Mouse (Mus musculus): Measurements from ENCODE around the gene E2f2.
A peak's percentile ranks its signal among the peaks of the same experiment; 100 is the strongest.

The E2f2 gene

GRCm38 (mm10) chr4:136145362-136145885 is 26.8 kb upstream of the E2f2 start:
- DNase-seq, result no peak

DNA sequence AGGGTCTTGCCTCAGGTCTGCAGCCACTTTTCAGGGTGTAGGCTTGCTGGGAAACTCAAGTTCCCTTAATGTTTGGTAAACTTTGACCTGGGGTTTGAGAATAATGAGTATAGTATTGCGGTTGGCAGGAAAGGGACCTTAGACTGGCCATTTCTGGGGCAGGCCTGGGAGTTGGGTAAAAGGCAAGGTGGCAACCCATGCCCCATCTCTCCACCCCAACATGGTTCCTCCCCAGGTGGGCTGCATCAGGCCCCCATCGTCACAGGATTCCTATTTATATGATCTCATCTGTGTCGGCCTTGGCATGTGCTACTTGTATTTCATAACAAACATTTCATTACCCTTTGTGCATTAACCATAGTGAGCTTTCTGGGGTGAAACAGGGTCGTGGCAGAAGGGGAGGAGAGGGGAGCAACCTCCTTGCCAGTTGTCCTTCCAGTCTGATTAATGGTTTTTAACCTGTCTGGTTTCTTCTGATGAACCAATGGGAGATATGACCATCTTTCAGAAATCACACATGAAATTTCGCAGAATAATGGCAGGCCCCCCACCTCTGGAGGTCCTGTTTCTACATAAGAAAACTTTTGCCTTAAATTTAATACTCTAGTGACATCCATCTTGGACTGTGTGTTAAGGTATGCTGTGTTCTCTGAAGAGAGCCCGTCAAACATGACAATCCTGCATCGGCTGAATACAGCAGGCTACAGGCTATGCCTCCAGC is 26.0 kb upstream of the E2f2 start:
- DNase-seq, result no peak

- DNase-seq, result no peak
Measured at GRCm38 (mm10) chr4:136146712-136147154, 25.5 kb upstream of the E2f2 start.

- peak; percentile 94 for DNase-seq
Measured at GRCm38 (mm10) chr4:136147436-136148135, 24.6 kb upstream of the E2f2 start.

DNA sequence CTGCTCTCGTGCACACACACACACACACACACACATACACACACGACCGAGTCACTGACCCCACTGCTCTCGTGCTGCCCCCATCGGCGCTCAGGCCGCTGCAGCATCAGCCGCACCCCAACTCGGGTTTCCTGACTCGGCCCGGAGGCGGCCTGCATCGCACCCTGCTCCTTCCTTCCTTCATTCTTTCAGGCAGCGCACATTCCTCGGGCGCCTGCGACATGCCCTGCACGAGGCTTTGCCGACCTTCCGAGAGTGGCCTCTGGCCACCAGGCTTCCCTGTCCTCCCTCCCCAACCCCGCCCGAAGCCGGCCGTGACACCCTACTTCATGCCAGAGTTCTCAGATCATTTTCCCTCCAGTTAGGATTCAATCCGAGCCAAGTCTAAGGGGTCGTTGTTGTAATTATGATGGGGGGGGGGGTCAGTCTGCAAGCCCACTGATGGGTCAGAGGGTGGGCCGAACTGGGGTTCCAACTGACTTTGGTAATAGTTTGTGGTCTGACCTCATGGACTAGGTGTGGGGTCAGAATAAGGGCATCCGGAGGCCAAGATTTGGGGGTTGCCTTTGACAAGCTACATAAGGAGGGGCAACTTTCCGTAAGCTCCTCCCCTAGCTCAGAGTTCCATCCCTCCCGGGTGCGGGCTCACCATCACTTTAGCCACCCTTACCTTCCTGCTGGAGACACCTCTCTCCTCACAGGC is 23.7 kb upstream of the E2f2 start:
- peak; percentile 81 for DNase-seq

DNA sequence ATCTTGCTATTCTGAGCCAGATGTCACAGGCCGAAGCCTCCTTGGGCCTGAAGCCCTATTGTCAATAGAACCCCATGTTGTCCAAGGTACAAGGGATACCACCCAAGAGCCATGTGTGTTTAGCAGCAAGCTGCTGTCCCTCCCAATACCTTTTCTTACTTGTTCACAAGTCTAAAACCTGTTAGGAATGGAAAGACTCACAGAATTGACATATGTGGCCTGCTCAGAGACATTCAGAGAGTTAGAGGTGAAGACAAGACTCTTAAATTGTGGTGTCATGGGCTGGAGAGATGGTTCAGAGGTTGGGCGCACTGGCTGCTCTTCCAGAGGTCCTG is 23.2 kb upstream of the E2f2 start:
- no peak for DNase-seq

DNA sequence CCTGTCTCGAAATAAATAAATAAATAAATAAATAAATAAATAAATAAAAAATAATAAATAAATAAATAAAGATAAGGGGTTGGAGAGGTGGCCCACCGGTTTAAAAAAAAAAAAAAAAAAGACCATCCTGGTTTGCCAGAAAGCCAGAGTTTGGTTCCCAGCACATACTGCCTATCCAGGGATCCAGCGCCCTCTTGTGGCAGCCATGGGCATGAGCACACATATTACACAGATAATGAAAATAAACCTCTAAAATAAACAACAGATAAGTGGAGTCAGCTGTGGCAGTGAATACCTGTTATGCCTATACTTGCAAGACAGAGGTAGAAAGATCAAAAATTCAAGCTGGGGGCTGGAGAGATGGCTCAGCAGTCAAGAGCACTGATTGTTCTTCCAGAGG is 22.5 kb upstream of the E2f2 start:
- peak; percentile 88 for DNase-seq

DNA sequence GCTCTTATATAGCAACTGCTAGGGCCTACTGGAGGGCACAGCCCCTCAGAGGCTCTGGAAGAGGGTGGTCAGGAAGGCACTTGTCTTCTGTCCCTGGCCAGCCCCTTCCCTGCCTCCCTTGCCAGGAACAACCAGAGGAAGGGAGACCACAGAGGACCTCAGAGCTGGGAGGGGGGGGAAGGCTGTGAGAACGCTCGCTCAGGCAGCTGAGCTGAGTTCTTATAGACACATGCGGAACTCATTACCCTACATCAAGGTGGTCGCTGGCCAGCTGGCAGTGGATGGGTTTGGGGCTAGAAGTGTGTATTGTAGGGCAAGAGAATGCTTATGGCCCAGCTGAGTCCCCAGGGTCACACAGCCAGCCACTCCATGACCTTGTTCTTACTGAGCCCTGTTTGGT is 21.6 kb upstream of the E2f2 start:
- DNase-seq, result peak; percentile 16

DNA sequence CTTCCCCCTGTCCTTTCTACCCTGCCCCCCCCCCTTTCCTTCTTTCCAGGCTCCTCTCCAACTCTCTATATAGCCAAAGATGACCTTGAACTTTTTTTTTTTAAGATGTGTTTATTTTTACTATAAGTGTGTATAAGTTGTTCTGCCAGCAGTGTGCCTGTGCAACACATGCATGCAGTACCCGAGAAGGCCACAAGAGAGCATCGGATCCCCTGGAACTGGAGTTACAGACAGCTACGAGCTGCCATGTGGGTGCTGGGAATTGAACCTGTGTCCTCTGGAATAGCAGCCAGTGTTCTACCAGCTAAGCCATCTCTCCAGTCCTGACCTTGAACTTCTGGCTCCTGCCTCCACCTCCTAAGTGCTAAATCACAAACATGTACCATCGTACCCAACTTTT is 19.4 kb upstream of the E2f2 start:
- DNase-seq, result peak; percentile 66

DNA sequence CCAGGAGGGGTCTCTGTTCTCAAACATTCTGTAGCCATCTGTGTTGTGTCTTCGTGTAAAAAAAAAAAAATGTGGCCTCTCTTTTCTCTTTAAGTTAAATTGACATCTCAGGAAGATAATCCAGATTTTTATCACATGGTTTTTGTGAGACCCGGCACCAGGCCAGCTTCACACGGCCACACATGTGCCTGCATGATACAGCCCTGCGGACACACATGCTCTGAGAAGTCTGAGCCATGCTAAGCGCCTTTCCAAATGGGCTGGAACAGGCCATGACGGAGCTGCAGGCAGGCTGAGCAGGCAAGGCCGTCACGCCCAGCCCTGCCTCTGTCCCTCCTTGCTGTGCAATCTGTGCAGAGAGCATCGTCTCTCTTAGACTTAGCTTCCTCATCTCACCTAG is 17.7 kb upstream of the E2f2 start:
- no peak for DNase-seq

DNA sequence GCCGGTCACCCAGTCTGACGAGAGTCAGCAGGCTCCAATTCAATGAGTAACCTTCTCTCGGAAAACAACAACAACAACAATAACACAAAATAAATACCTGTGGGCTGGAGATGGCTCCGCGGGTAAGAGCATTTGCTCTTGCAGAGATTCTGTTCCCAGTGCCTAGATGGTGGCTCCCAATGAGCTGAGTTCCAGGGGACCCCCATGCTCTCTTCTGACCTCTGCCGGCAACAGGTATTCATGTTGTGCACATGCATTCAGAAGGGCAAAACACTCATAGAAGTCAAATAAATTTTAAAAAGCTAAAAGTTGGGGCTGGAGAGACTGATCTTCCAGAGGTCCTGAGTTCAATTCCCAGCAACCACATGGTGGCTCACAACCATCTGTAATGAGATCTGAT is 13.7 kb upstream of the E2f2 start:
- peak; percentile 80 for DNase-seq

DNA sequence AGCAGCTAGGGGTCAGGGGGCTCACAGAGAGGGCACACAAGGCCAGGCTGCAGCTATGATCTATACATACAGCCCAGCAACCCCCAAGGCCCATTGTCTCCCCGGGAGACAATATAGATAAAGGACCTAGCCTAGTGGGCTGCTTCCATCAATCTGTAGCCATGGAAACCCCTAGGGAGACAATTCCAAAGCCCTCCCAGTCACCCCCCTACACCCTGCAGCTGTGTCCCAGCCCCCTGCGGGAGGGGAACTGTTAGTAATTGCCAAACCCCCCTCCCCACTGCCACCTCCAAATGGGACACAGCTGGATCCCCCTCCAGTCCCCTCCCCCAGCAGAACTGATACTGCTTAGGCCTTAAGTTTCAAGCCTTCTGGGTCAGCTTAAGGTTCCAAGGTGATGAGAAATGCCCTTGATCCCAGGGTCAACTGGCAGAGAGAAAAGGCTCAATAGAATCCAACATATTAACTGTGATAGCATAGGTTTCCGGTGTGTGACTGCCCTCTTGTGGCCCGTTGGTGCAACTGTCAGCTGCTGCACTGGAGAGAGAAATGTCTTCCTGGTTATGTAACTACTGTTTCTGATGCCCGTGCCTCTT is 12.3 kb upstream of the E2f2 start:
- peak; percentile 84 for DNase-seq

DNA sequence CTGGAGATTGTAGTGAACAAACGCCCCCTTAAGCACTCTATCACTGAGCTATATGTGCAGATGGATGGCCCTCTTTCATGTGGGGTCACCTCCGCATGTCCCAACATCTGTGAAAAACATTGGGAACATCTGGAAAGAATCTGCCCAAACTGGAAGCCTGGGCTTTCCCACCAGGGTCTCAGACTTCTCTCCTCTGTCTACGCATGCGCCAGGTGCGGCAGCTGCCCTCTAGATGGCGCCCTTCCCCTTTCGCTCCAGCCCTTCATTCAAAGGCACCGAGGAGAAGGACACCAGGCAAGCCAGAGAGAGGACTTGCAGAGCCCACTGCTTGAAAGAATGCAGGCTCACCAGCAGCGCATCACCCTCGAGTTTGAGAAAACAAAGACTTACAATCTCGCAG is 8.7 kb upstream of the E2f2 start:
- peak; percentile 95 for DNase-seq

GRCm38 (mm10) chr4:136164981-136165380 is 7.2 kb upstream of the E2f2 start:
- no peak for DNase-seq

GRCm38 (mm10) chr4:136167701-136168100 is 4.5 kb upstream of the E2f2 start:
- no peak for DNase-seq

GRCm38 (mm10) chr4:136170401-136170800 is 1.8 kb upstream of the E2f2 start:
- no peak for DNase-seq

GRCm38 (mm10) chr4:136171455-136171854 is 739 bp upstream of the E2f2 start:
- no peak for DNase-seq

DNA sequence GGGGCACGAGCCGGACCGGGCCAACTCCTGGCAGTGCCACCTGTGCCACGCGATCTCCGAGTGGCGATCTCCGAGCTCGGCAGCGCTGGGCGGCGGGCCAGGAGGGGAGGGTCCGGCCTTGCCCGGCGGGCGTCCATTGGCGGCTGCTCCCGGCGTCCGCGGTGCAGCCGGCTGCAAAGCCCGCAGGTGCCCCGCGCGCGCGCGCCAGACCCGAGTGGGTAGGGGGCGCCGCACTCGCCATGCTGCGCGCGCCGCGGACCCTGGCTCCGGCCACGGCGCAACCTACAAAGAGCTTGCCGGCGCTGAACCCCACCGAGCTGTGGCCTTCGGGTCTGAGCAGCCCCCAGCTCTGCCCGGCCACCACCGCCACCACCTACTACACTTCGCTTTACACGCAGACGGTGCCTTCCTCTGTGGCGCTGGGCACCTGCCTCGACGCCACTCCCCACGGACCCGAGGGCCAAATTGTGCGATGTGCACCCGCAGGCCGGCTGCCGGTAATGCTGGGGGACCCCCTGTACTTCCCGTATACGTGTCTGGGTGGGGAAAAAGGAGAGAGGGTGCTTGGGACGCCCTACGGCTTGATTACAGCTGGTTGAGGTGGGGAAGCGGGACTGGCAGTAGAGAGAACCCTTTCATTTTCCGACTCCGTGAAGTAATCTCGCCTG is 482 bp downstream of the E2f2 start:
- peak; percentile 66 for DNase-seq

DNA sequence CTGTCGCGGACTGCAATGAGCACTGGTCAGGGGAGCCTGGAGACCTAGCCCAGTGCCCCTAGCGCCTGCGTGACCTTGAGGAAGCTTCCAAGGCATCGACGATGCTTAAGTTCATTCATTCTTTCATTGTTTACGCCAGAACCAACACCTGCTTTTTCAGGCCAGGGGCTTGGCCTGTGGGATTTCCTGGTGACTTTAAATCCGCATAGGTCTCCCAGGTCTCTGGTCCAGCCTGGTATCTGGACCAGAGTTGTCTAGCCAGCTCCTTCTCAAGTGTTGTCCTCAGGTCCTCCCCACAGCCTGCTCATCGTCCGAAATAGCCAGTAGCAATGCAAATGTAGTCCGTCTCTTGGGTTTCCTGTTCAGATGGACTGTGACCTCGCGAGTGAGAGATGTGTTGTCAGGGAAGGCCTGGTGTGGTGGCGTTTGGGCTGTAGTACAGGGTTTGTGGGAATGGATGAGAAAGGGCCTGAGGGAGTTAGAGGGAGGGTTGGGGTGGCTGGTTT is 1.1 kb downstream of the E2f2 start:
- peak; percentile 38 for DNase-seq

- peak; percentile 61 for DNase-seq
Measured at GRCm38 (mm10) chr4:136174216-136175193, 2.3 kb downstream of the E2f2 start.

GRCm38 (mm10) chr4:136176022-136176552 is 3.9 kb downstream of the E2f2 start:
- DNase-seq, result peak; percentile 48

All from thymus, postnatal 4 days (tissue).